Mouse (Mus musculus) brown adipose tissue, adult 24 weeks (tissue): ENCODE results near the gene Nyx. TPM values are rescaled to one million over a fixed set of nuclear protein-coding genes. Genes with fewer than 3 reads are reported as not detected.
A peak's percentile ranks its signal among the peaks of the same experiment; 100 is the strongest.

Experiments
- H3K27ac ChIP-seq: fragments of 200-500 bp; replicated peaks from 2 replicates; pipeline ENCODE4 v1.5.1; 2012; ENCODE audit warnings: low read depth, mild to moderate bottlenecking, low read length
- H3K4me1 ChIP-seq: fragments of 200-500 bp; 2 replicates; pipeline ENCODE4 v1.6.1; 2012; ENCODE audit warnings: low read length, mixed read lengths; ENCODE audit not compliant: control insufficient read depth, insufficient read depth, insufficient read length
- H3K4me3 ChIP-seq: fragments of 200-500 bp; 2 replicates; pipeline ENCODE4 v1.5.1; 2012; ENCODE audit warnings: low read depth, mild to moderate bottlenecking, low read length, moderate library complexity; ENCODE audit not compliant: insufficient read depth
- polyA plus RNA-seq: library from polyadenylated mRNA; stranded (reverse); fragments of >200 nt; gene quantifications from 2 replicates; pipeline ENCODE4 v1.2.4, GENCODE M21; 2012; ENCODE audit not compliant: missing spikeins, insufficient read depth, insufficient read length

Nyx gene
- polyA plus RNA-seq, 1 experiment, result not detected

DNA sequence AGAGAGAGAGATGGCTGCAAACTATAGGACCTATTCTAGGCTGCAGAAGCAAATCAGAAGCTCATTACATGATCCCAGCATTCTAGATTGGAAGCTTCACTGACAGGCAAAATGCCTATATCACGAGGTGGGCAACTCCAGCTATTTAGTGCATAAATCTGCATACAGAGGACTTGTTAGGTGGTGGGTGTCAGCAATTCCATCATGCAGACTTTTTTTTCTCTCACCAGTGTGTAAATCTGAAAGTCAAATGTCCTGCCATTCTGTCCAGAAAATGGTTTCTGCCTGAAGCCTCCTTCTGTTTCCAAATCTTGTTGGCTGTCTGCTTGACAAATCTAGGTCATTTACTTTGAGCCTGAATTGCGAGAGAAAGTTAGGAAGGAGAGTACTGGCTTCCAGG is 11.7 kb downstream of the Nyx start:
- H3K4me3 ChIP-seq, result no peak overlapping the region
- H3K27ac ChIP-seq, result no peak overlapping the region
- H3K4me1 ChIP-seq, result peaks cover 7% of the 10 kb centered on the region

DNA sequence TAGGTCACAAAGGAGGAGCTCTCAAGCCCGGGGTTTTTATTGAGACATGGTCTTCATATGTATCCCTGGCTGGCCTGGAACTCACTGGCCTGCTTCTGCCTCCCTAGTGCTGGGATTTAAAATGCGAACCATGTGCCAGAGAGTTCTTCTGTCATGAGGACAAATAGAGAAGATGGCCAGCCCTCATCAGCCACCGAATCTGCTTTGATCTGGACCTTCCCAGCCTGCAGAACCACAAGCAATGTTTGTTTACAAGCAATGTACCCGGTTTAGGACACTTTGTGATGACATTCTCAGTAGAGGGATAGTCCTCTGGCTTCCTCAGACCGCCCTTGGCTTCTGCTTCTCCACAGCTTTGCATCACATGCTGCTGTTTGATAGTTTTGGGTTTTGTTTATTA is 12.4 kb downstream of the Nyx start:
- peak overlapping the region; percentile 44; the same call in 1 of the 2 replicates for H3K27ac ChIP-seq
- peaks cover 7% of the 10 kb centered on the region for H3K4me1 ChIP-seq
- no peak overlapping the region for H3K4me3 ChIP-seq

DNA sequence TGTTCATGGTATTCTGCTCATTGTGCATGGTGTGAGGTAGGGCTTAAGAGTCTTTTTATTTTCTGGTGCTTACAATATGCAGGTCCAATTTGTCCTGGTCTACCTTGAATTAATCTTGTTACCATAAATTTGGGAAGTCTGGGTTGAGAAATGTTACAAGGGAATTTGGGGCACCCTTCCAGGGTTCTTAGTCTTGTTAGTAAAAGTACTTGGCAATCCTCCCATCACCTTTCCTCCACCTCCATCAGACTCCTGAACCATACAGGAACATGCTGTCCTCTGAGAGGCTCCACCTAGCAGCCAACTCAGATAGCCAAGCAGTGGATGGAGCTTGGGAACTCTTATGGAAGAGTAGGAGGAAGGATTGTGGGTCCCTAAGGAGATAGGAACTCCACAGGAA is 13.7 kb downstream of the Nyx start:
- peaks cover 7% of the 10 kb centered on the region for H3K4me1 ChIP-seq
- no peak overlapping the region for H3K4me3 ChIP-seq

DNA sequence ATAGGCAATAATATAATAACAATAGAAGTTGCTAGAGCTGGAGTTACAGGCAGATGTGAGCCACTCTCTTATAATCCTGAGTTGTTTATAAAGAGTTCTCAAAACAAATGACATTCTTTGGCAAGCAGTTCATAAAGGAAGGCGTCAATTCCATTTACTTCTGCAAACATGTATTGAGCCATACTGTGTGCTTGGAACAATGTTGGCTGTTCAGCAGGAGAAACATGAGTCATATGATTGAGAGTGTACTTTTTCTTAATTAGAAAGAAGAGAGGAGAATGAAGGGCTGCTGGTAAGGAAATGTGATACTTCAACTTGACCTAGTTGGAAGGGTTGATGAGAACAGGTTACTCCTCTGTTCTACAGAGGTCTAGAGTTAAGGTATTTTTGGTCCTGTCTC is 16.7 kb downstream of the Nyx start:
- Histone ChIP-seq H3K4me1 (peaks cover 7% of the 10 kb centered on the region), H3K27ac (no peak overlapping the region), H3K4me3 (no peak overlapping the region)

More for the DNA sequence above, 13.7 kb downstream of the Nyx start:
- H3K27ac ChIP-seq, result no peak overlapping the region

DNA sequence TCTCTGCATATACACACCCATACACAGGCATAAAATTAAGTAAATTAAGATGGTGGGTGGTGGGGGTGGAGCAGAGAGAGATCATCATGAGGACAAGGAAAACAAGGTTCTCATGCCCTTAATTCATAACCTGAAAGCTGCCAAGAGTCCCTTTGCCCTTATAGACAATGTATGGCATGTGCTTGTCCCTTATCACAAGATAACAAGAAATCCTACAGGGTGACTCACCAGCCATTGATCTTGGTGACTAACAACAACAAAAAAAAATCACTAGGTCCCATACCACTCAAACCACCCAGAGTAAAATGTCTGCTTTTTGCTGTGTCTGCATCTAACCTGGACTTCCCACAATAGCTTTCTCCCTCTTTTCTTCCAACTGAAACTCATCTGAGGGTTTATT is 18.5 kb downstream of the Nyx start:
- Histone ChIP-seq H3K4me3 (no peak overlapping the region), H3K4me1 (no peaks in the 10 kb centered on the region; the same call in 1 of the 2 replicates), H3K27ac (no peak overlapping the region)

DNA sequence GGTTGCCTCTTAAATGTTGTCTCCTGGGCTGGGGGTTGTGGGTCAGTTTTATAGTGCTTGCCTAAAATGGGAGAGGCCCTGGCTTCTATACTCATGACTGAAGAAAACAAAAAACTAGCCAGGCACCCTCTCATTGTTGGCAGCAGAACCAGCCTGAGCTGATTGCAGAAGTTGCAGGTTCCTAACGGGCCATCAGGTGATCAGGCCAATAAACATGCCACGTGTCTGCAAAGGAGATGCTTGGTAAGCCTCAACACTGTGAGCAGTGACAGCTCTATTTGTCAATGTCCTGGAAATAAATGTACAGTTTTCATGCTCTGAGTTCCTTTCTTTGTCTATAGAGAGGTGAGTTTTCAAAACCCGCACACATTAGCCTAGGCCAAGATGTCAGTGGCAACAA is 23.1 kb downstream of the Nyx start:
- Histone ChIP-seq H3K4me3 (no peak overlapping the region), H3K27ac (no peak overlapping the region), H3K4me1 (no peaks in the 10 kb centered on the region; the same call in 1 of the 2 replicates)

DNA sequence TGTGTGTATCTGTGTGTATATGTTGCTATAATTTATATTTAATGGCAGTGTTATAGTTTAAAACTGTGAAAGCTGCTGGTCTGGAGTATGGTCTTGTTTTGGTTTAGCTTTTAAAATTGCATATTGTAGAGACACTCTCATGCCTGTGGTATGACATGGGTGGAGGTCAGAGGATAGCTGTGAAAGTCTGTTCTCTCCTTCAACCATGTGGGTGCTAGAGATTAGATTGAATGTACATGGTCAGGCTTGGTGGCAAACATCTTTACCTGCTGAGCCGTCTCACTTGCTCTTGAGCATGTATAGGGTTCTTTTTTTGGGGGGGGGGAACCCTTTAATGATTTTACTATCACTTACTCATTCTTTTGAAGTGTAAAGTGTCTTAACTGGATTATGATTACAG is 23.9 kb downstream of the Nyx start:
- H3K4me3 ChIP-seq, result no peak overlapping the region
- no peaks in the 10 kb centered on the region; the same call in 1 of the 2 replicates for H3K4me1 ChIP-seq
- no peak overlapping the region for H3K27ac ChIP-seq

DNA sequence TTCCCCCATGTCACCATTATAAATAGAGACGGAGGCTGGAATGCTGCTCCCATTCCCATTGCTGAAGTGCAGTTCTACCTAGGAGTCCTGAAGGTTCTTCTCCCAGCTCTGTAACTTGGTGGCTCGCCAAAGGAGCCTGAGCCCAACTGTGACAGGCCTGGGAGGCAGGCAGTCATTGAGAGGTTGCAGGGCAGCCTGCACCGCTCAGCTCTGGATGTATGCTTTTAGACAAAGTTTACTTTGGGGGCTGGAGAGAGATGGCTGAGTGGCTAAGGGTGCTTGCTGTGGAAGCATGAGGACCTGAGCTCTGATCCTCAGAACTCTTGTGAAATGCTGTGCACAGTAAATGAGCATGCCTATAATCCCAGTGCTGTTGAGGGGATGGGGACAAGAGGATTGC is 25.0 kb downstream of the Nyx start:
- Histone ChIP-seq H3K27ac (no peak overlapping the region), H3K4me1 (peaks cover 2% of the 10 kb centered on the region; the same call in 1 of the 2 replicates), H3K4me3 (no peak overlapping the region)

DNA sequence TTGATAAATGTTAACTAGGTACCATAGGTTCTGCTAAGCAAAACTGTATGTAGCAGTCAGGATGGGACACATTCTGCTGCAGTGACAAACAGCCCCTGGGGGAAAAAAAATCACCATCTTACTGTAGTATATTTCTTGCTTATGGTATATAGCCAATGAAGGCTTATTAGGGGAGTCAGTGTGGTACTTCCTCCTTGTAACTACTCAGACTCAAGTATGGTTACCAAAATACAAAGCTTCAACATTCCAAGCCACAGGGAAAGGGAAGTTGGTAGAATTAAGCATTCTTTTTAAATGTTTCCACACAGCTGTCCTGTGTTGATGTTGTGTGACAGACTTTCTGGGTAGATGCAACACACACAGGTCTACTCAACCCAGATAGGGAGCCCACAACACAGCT is 27.0 kb downstream of the Nyx start:
- Histone ChIP-seq H3K4me3 (no peak overlapping the region), H3K4me1 (0 out of 2 replicates have a peak, but pooled peaks cover 2% of the 10 kb centered on the region), H3K27ac (no peak overlapping the region)

DNA sequence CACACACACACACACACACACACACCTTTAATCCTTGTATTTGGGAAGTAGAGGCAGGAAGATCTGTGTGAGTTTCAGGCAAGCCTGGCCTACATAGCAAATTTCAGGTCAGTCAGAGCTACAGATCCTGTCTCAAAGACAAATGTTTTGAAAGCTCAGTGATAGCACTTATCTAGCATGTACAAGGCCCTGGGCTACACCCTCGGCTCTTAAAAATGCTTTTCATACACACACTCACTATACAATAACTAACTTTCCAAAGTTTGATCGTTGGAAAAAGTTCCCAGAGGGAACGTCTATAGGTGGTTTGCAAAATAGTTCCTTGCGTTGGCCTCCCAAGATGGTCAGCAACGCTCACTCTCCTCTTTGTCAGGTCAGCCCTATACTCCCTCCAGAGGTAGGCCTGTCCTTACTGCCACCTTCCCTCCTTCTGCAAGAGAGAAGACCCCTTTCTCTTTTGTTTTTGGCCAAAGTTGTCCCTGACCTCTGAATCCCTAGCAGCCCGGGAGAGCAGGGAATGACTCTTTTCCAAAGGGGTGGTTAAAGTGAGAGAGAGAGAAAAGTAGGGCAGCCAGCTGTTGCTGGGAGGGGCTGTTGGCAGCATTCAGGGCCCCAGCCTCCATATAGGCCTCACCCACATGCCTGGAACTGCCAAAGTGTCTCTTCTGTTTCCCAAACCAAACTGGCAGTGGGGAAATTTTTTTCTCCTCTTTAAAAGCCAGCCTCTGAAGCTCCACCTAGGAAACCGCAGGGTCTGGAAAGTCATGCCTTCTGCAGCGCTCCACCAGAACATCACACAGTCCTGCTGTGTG is 29.2 kb downstream of the Nyx start:
- H3K4me1 ChIP-seq, result 0 out of 2 replicates have a peak, but pooled peaks cover 2% of the 10 kb centered on the region
- H3K27ac ChIP-seq, result no peak overlapping the region
- no peak overlapping the region for H3K4me3 ChIP-seq

DNA sequence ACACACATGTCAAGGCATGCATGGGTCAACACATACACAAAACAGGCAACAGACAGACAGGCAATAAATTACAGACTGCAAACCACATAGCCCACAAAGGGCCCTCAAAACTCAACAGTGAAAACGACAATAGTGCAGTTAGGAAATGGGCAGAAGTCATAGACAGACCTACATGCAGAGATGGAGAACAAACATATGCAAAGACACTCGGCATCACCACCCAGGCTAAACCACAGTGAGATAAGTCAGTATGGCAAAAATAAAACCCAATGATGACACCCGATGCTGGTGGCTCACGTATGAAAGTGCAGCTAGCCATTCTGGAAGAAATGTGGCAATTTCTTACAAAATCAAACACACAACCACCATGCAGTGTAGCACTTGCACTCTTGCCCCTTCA is 34.4 kb downstream of the Nyx start:
- Histone ChIP-seq H3K27ac (no peak overlapping the region), H3K4me3 (no peak overlapping the region), H3K4me1 (peaks cover 13% of the 10 kb centered on the region)

DNA sequence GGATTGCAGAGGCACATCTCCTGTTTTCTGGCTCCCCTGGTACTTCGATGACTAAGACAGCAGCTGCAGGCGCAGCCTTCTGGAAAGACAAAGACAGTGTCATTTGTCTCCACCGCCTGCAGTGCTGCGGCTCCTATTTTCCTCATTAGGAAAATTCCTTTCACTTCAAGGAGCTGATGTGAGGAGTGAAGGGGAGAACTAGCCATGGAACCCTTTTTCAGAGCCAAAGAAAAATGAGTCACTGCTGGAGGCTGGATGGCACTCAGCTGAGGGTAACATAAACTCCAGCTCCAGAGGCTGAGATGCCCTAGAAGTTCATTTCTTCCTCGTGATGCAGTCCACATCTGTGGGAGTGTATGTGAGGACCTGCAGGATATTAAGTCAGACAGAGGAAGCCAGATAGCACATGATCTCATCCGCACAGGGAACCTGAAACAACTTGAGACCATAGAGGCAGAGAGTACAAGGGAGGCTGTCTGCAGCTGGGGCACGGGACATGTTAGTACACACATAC is 37.0 kb downstream of the Nyx start:
- peaks cover 17% of the 10 kb centered on the region for H3K4me1 ChIP-seq
- no peak overlapping the region for H3K4me3 ChIP-seq
- H3K27ac ChIP-seq, result peak overlapping the region; percentile 82

DNA sequence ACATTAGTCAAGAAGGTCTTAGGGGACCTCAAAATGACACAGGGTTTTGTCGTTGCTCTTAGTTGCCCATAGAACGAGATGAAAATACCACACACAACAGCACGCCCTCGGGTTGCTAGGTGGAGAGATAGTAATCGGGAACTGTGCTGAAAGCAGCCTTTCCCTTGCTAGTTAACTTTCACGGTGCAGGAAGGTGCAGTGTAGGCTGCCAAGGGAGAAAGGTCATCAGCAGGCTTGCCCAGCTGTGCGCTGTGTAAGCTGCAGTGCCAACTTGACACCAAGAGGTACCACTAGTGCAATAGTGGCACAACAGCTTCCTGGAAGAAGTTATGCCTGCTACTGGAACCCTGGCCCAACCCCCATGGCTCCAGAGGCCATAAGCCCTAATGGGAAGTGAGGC is 38.5 kb downstream of the Nyx start:
- H3K27ac ChIP-seq, result peak overlapping the region; percentile 72
- H3K4me3 ChIP-seq, result no peak overlapping the region
- peaks cover 17% of the 10 kb centered on the region for H3K4me1 ChIP-seq

DNA sequence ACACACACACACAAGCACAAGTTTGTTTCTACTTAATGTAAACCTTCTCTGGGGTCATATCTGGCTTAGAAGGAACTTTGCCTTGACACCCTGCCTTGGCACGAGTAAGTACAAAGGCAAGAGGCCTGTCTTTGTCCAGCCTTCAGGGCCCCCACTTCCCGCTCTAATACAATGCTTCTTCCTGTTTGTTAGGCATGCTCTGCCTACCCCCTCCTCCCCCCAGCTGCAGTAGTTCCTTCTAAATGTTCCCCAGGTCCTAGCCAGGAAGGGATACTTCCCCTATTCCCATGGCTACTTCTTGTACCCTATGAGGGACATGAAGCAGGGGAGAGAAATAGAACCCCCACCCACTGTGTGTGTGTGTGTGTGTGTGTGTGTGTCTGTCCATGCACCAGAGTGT is 40.5 kb downstream of the Nyx start:
- Histone ChIP-seq H3K4me1 (peaks cover 17% of the 10 kb centered on the region), H3K27ac (peak overlapping the region; percentile 97), H3K4me3 (no peak overlapping the region)

DNA sequence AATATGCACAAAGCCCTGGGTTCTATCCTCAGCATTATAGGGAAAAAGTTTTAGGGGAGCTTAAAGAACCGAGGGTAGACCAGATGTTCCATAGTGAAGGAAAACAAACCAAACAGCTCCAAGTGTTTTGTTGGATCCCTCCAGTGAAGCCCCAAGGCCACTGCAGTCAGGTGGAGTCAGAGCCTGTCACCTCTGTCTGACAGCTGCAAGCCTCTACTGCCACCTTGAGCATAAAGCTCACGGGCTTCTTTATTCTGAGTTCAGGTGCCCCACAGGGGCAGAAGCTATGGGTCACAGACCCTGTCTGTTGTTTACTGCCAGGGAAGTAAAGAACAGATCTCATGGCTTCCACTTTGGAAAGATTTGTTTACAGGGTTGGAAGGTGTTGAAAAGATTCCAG is 47.2 kb downstream of the Nyx start:
- Histone ChIP-seq H3K4me1 (no peaks in the 10 kb centered on the region; the same call in 1 of the 2 replicates), H3K4me3 (no peak overlapping the region), H3K27ac (no peak overlapping the region; the same call in 1 of the 2 replicates)

DNA sequence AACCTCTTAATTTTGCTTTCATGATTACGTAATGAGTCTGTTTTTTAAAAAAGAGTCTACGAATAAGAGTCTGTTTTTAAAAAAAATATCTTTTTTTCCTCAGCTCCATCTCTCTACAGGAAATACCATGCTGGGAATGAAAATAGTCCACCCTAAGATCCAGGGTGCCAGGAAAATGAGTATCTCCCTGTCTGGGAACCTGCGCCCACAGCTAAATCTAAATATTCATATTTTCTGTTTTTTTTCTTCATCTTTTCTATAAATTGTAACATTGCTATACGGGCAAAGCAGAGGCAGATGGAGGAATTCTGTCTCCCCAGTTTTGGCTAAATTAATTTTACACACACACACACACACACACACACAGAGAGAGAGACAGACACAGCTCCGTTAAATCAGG is 48.0 kb downstream of the Nyx start:
- H3K4me1 ChIP-seq, result peaks cover 2% of the 10 kb centered on the region
- H3K4me3 ChIP-seq, result no peak overlapping the region
- H3K27ac ChIP-seq, result no peak overlapping the region
